Mouse (Mus musculus) cerebral cortex, adult 2 months (tissue): Measurements from ENCODE around the gene Cdhr2.

Experiments used
- WGBS: fragments of 180-500 bp; shearing (Covaris S2); methylation state at CpG from one replicate; pipeline ENCODE4 v1.1.7; 2018; 5-methylcytosine and 5-hydroxymethylcytosine counted together

The Cdhr2 gene

GRCm38 (mm10) chr13:54693558-54694347 is 7.5 kb upstream of the Cdhr2 start, which contains the start of gene Rnf44:
TSS of gene Rnf44 (minus strand) at chr13:54693907.
- under 1% methylated on average over 90 of the region's 92 CpGs for WGBS

- 14% methylated on average over 26 of the region's 26 CpGs for WGBS
Observed at GRCm38 (mm10) chr13:54694348-54695060, 6.8 kb upstream of the Cdhr2 start.

- 90% methylated on average over 11 of the region's 11 CpGs for WGBS
Observed at GRCm38 (mm10) chr13:54695479-54696230, 5.6 kb upstream of the Cdhr2 start.

GRCm38 (mm10) chr13:54702507-54702906 is 1.2 kb downstream of the Cdhr2 start:
- 72% methylated on average over 7 of the region's 7 CpGs for WGBS

GRCm38 (mm10) chr13:54704890-54705289 is 3.6 kb downstream of the Cdhr2 start:
- WGBS: 67% methylated on average over 6 of the region's 6 CpGs

- WGBS: 77% methylated on average over 3 of the region's 3 CpGs
Observed at GRCm38 (mm10) chr13:54710866-54711265, 9.6 kb downstream of the Cdhr2 start.

GRCm38 (mm10) chr13:54714393-54714792 is 13.1 kb downstream of the Cdhr2 start:
- 54% methylated on average over 4 of the region's 4 CpGs for WGBS

GRCm38 (mm10) chr13:54714996-54715395 is 13.7 kb downstream of the Cdhr2 start:
- 75% methylated on average over 10 of the region's 10 CpGs for WGBS

GRCm38 (mm10) chr13:54716916-54717315 is 15.7 kb downstream of the Cdhr2 start:
- 5% methylated on average over 5 of the region's 5 CpGs for WGBS

GRCm38 (mm10) chr13:54723143-54723542 is 21.9 kb downstream of the Cdhr2 start:
- 93% methylated on average over 3 of the region's 3 CpGs for WGBS

GRCm38 (mm10) chr13:54726131-54726530 is 24.9 kb downstream of the Cdhr2 start:
- 60% methylated on average over 11 of the region's 11 CpGs for WGBS

GRCm38 (mm10) chr13:54736931-54737330 is 35.7 kb downstream of the Cdhr2 start:
- 40% methylated on average over 3 of the region's 3 CpGs for WGBS

GRCm38 (mm10) chr13:54737488-54738212 is 36.4 kb downstream of the Cdhr2 start:
- WGBS: 5% methylated on average over 87 of the region's 87 CpGs

- WGBS: 9% methylated on average over 34 of the region's 34 CpGs
Observed at GRCm38 (mm10) chr13:54738213-54738601, 36.9 kb downstream of the Cdhr2 start.

GRCm38 (mm10) chr13:54746110-54746509 is 44.8 kb downstream of the Cdhr2 start:
- 25% methylated on average over 6 of the region's 6 CpGs for WGBS

- 9% methylated on average over 10 of the region's 10 CpGs for WGBS
Observed at GRCm38 (mm10) chr13:54746896-54747295, 45.6 kb downstream of the Cdhr2 start.

- WGBS: 61% methylated on average over 8 of the region's 8 CpGs
Observed at GRCm38 (mm10) chr13:54748190-54748589, 46.9 kb downstream of the Cdhr2 start.

- WGBS: 27% methylated on average over 10 of the region's 10 CpGs
Observed at GRCm38 (mm10) chr13:54748721-54749060, 47.4 kb downstream of the Cdhr2 start.

- WGBS: 2% methylated on average over 93 of the region's 100 CpGs
Observed at GRCm38 (mm10) chr13:54749061-54749863, 48.0 kb downstream of the Cdhr2 start.

GRCm38 (mm10) chr13:54749864-54750411 is 48.7 kb downstream of the Cdhr2 start, which contains the start of gene Gprin1:
TSS of gene Gprin1 (minus strand) at chr13:54749874.
- WGBS: 3% methylated on average over 29 of the region's 29 CpGs
